Mouse (Mus musculus) urinary bladder, postnatal 25 days (tissue): ENCODE measurements around the gene Ube2c.

Experiments used
- DNase-seq: peaks from one replicate; pipeline ENCODE4 v3.0.0; 2022; ENCODE audit warnings: low spot score

Ube2c gene

DNA sequence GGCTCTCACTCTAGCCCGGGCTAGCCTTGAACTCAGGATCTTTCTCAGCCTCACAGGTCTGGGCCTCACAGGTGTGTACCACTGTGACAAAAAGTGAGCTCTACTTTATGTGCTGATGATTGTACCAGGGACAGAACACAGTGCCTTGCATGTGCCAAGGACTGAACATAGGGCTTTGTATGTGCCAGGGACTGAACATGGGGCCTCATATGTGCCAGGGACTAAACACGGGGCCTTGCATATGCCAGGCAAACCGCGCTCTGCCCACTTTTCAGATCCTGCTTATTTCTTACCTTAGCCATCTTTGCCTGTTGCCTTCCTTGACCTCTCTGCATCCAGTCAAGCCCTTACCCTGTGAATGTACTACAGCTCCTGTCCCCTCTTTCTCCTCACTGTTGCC, 7.7 kb upstream of the Ube2c start:
- DNase-seq, result no peak

- DNase-seq, result no peak
Measured at GRCm38 (mm10) chr2:164762593-164762992, 7.1 kb upstream of the Ube2c start.

GRCm38 (mm10) chr2:164765841-164766240, 3.9 kb upstream of the Ube2c start:
- DNase-seq, result no peak

DNA sequence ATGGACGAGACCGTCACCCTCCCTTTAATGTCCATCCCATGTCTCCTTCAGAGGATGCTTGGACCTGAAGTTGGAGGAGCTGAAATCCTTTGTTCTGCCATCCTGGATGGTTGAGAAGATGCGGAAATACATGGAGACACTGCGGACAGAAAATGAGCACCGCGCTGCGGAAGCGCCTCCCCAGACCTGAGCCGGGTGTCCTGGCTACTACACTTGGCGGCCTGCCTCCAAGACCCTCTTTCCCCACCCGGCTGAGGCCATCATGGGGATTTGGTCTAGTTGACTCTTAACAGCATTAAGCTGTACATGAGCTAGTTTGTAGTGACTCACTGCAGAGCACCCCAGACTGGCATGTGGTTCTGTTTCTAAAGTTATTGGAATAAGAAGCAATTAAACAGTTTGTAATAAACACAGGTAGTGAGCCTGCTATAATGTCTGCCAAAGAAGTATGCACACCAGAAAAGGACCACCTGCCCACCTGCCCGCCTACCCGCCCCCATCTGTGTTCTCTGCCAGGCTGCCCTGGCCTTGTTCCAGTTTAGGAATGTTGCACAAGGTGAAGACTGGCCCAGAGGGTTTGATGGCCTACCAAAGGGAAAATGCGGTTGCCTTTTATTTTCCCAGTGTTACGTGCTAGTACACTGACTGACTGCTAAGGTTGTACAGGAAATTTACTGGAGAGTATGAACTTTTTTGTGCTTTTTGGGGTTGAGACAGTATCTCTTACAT, 1.7 kb upstream of the Ube2c start:
- no peak for DNase-seq

DNA sequence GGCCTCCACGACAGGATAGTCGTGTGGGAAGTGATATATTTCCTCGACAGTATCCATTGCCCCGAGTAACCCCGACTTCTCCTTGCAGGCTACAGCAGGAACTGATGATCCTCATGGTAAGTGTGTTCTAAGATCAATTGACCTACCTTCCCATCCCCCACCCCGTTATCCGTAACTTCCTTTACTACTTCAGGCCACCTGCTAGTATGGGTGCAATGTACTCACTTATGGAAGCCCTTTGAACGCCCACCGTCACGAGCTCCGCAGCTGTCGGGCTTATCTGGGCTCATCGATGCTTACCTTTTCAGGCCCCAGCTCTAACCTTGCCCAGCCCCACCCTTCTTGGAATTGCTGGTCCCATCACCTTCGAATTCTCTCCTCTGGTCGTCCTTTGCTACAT, 581 bp downstream of the Ube2c start:
- DNase-seq, result no peak

- DNase-seq, result no peak
Measured at GRCm38 (mm10) chr2:164771123-164771522, 1.4 kb downstream of the Ube2c start.

DNA sequence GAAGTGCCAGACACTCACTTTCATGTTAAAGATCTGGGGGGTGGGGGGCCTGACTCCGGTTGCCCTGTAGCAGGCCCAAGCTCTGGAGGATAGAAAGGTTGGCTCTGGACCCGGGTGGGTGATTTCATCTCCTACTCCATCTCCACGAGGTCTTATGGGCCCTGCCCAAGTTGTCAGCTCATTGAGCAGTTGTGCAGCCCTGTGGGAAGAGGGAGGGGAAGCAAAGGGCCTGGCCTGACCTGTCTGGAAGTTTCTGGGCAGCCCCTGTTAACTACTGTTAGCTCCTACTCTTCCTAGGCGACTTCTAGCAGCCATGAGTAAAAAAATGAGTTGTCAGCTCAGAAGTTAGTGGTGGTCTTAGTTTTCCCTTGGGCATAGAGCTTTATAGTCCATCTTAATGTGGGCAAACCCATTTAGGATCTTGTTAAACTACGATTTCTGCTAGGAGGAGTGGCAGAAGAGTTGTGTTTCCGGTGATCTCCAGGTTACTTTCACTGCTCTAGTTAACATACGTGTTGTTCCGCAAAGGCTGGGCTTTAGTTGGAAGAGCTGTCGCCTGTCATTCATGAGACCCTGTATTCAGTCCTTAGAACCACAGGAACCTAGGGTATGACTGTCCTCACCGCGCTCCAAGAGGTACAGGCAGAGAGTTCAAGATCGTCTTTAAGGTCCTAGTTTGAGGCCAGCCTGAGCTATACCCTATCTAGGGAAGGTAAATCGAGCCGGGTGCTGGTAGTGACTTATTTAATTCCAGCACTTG, 3.7 kb downstream of the Ube2c start:
- no peak for DNase-seq

DNA sequence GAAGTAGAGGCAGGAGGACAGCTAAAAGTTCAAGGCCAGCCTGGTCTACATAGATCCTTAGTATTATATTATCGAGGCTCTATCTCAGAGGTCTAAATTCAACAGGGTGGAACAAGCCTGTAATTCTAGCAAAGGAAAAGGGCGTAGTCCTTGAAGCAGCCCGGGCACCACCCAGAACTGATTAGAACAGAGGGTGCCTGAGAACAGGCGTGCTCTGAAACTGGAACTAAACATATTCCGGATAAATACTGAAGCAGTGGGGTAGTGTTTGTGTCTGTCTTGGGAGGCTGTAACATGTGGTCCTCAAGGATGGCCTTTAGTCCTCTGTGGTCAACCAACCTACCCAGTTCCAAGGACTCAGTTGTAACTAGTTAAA, 4.3 kb downstream of the Ube2c start:
- DNase-seq, result no peak

GRCm38 (mm10) chr2:164776130-164776529, 6.4 kb downstream of the Ube2c start:
- DNase-seq, result no peak

GRCm38 (mm10) chr2:164776801-164777200, 7.1 kb downstream of the Ube2c start:
- DNase-seq, result no peak

- DNase-seq, result no peak
Measured at GRCm38 (mm10) chr2:164777246-164778014, 7.7 kb downstream of the Ube2c start.

DNA sequence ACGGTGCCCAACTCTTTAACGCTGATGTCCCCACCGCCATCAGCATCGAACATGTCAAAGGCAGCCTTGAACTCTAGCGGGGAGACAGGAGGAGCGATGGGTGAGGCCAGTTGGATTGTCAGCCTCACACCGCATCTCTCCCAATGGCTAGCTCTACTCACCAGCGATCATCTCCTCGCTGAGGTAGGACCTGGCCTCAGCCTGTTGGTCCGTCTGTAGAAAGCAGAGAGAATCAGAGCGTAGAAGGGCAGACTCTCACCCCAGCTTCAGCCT, 8.3 kb downstream of the Ube2c start:
- DNase-seq, result no peak

GRCm38 (mm10) chr2:164778809-164779208, 9.1 kb downstream of the Ube2c start:
- DNase-seq, result no peak

- DNase-seq, result no peak
Measured at GRCm38 (mm10) chr2:164779481-164780086, 9.9 kb downstream of the Ube2c start, which contains the start of gene Tnnc2. TSS of gene Tnnc2 (minus strand) at chr2:164779967.

DNA sequence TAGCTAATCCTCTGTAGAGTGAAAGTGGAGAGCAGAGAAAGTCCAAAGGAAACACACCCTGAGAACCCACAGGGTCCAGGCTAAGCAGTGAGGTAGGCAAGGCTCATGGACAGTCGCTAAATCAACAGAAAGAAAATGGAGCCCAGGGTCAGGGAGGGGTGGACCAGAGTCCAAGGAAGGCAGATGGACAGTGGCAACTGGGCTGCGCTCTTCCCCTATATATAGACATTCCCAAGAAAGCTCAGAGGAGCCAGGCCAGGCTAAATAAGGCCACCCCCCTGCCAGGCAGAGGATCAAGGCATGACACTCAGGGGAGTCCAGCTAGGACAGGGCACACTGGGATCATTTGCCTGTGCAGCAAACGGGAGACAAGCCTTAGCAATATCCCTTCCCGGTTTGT, 12.2 kb downstream of the Ube2c start:
- no peak for DNase-seq

DNA sequence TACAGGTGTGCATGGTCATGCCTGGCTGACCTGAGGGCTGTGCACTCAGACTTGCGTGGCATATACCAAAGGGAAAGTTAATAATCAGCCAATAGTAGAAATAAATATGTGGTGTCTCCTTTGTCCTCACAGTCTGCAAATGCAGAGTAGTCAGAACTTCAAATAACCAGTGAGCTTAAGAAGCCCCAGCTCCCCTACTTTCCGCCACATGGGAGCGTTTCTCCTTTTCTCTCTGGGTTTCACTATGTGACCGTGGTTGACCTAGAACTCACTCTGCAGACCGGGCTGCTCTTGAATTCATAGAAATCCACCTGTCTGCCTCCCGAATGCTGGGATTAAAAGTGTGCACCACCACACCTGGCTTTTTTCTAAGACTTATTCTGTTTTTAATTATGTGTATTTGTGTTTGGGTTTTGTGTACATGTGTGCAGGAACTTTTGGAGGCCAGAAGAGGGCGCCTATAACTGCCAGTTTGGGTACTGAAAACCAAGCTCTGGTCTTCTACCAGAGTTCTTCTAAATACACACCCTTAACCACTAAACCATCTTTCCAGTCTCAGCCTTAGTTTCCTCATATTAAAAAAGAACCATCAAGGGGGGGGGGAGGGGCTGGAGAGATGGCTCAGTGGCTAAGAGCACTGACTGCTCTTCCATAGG, 14.4 kb downstream of the Ube2c start:
- no peak for DNase-seq

- DNase-seq, result no peak
Measured at GRCm38 (mm10) chr2:164784869-164785420, 15.2 kb downstream of the Ube2c start.

DNA sequence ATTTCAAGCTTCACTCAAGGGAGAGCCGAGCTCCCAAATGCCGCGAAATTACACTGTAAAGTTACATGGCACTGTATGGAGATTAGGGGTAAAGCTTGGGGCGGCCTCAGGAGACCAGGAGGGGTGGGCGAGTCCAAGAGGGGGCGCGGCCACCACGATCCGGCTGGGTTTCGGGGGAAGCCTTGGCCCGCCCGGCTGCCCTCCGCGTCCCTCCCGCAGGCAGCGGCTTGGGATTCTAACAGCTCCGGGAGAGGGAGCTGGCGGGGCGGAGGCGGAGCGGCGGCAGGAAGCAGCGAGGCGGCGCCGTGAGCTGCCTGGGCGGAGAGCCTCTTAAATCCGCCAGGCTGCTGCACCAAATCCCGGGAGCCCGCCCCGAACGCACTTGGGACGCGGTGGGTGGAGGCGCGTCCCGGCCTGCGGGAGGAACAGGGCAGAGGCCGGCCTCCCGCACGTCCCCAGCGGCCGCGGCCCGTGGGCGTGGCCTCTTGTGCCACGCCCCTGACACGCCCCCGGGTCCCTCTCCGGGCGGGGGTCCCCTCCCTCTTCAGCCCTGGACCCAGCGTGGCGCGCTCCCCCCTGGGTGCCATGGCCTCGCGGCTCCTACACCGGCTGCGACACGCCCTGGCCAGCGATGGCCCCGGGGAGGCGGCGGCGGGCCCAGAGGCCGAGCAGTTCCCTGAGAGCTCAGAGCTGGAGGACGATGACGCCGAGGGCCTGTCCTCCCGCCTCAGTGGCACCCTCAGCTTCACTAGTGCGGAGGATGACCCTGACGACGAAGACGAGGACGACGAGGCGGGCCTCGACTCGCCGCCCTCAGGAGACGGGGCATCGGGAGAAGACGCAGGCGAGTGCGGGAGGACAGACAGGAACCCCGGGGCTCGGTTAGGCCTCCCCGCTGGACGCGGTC, 16.0 kb downstream of the Ube2c start, which contains the start of gene Snx21:
Gene Snx21, plus strand, starts transcription at position 343 of the 907 bp plus-strand sequence.
- DNase-seq, result peak; percentile 72

- no peak for DNase-seq
Measured at GRCm38 (mm10) chr2:164786388-164786885, 16.7 kb downstream of the Ube2c start.

- DNase-seq, result no peak
Measured at GRCm38 (mm10) chr2:164787032-164787431, 17.3 kb downstream of the Ube2c start.
